Comparison of ENCODE assay signal across 8 mouse cellular contexts in the genomic region with DNA sequence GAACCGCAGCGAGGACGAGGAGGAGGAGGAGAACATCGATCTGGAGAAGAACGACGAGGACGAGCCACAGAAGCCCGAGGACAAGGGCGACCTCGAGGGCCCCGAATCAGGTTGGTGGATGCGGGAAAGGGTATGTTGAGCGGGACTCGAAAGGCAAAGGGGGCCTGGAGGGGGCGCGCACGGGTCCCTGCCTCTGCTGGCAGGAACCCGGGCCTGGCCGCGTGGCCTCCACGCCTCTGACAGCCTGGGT. TPM values are rescaled to one million over a fixed set of nuclear protein-coding genes. Genes with fewer than 3 reads are reported as not detected.
A peak's percentile ranks its signal among the peaks of the same experiment; 100 is the strongest.
DNase-seq lines count a peak whose midpoint lies in the region; ATAC-seq and TF ChIP-seq lines count a peak whose summit lies in the region.

No protein-coding gene starts in this region.

- H3K36me3 ChIP-seq in kidney, embryonic 16.5 days (ENCODE audit: insufficient read depth, low read length), result no peaks in the 10 kb centered on the region
- H3K36me3 ChIP-seq in hindbrain, embryonic 12.5 days, result peaks cover 10% of the 10 kb centered on the region
- H3K36me3 ChIP-seq in lung, embryonic 14.5 days (ENCODE audit: insufficient read depth), result peaks cover 12% of the 10 kb centered on the region; the same call in 1 of the 2 replicates
- H3K36me3 ChIP-seq in stomach, embryonic 14.5 days (ENCODE audit: control insufficient read depth, insufficient read depth, low read length), result no peaks in the 10 kb centered on the region

- peak; percentile 15; the same call in 1 of the 2 replicates for TF ChIP-seq CTCF in lung, embryonic 14.5 days (IDR thresholded peaks at IDR 0.05; ENCODE audit: low read depth)

- ATAC-seq in kidney, embryonic 16.5 days (ENCODE audit: low FRiP score, low TSS enrichment), result no peak
- no peak for ATAC-seq in hindbrain, embryonic 12.5 days (ENCODE audit: low FRiP score)
- ATAC-seq in lung, embryonic 14.5 days (ENCODE audit: insufficient read depth), result no peak
- no peak for ATAC-seq in stomach, embryonic 14.5 days (ENCODE audit: insufficient number of reproducible peaks, insufficient read depth, low FRiP score, low read depth)
- ATAC-seq in monocyte, adult 5-6 weeks (replicated peaks; ENCODE audit: insufficient number of reproducible peaks, low FRiP score, low TSS enrichment, poor library complexity, severe bottlenecking), result no peak

- WGBS in kidney, embryonic 16.5 days, result 0% methylated on average over 21 of the region's 21 CpGs
- under 1% methylated on average over 21 of the region's 21 CpGs for WGBS in hindbrain, embryonic 12.5 days
- WGBS in lung, embryonic 14.5 days, result 0% methylated on average over 21 of the region's 21 CpGs
- WGBS in stomach, embryonic 14.5 days, result under 1% methylated on average over 20 of the region's 21 CpGs

- H3K4me2 ChIP-seq in kidney, embryonic 16.5 days (replicated peaks; ENCODE audit: low read depth, low read length), result peak overlapping the region; percentile 82
- H3K4me2 ChIP-seq in hindbrain, embryonic 12.5 days (replicated peaks), result peak overlapping the region; percentile 87
- H3K4me2 ChIP-seq in lung, embryonic 14.5 days, result peak overlapping the region; percentile 78
- peak overlapping the region; percentile 35 for H3K4me2 ChIP-seq in stomach, embryonic 14.5 days (replicated peaks; ENCODE audit: low read depth, low read length)

- peaks cover 85% of the 10 kb centered on the region for H3K27me3 ChIP-seq in kidney, embryonic 16.5 days (ENCODE audit: insufficient read depth, low read length)
- peaks cover 20% of the 10 kb centered on the region for H3K27me3 ChIP-seq in hindbrain, embryonic 12.5 days
- peaks cover 84% of the 10 kb centered on the region for H3K27me3 ChIP-seq in lung, embryonic 14.5 days (ENCODE audit: insufficient read depth, low read length)
- H3K27me3 ChIP-seq in stomach, embryonic 14.5 days (ENCODE audit: control insufficient read depth, insufficient read depth, low read length), result peaks cover 51% of the 10 kb centered on the region

- peaks cover 36% of the 10 kb centered on the region for H3K4me1 ChIP-seq in kidney, embryonic 16.5 days (ENCODE audit: insufficient read depth, low read length)
- peaks cover 29% of the 10 kb centered on the region for H3K4me1 ChIP-seq in hindbrain, embryonic 12.5 days
- H3K4me1 ChIP-seq in lung, embryonic 14.5 days (ENCODE audit: insufficient read depth), result no peaks in the 10 kb centered on the region
- H3K4me1 ChIP-seq in stomach, embryonic 14.5 days (ENCODE audit: control insufficient read depth, insufficient read depth, low read length), result peaks cover 15% of the 10 kb centered on the region; the same call in 1 of the 2 replicates

- H3K4me3 ChIP-seq in kidney, embryonic 16.5 days (ENCODE audit: low read length), result peak overlapping the region; percentile 73
- peak overlapping the region; percentile 80 for H3K4me3 ChIP-seq in hindbrain, embryonic 12.5 days
- peak overlapping the region; percentile 61 for H3K4me3 ChIP-seq in lung, embryonic 14.5 days (ENCODE audit: low read depth, low read length)
- peak overlapping the region; percentile 53 for H3K4me3 ChIP-seq in stomach, embryonic 14.5 days (ENCODE audit: low read depth, low read length)

- no peak overlapping the region for H3K27ac ChIP-seq in kidney, embryonic 16.5 days (ENCODE audit: low read length)
- H3K27ac ChIP-seq in hindbrain, embryonic 12.5 days, result peak overlapping the region; percentile 98
- H3K27ac ChIP-seq in lung, embryonic 14.5 days (ENCODE audit: low read depth), result peak overlapping the region; percentile 97; the same call in 1 of the 2 replicates
- no peak overlapping the region for H3K27ac ChIP-seq in stomach, embryonic 14.5 days (ENCODE audit: low read length)

- no peak for DNase-seq in kidney, adult 18-20 months
- peak; percentile 73 for DNase-seq in embryo, embryonic 11 days
- DNase-seq in lung, embryonic 14.5 days, result peak; percentile 37
- no peak for DNase-seq in spleen, postnatal 14 days (ENCODE audit: low spot score in 2 of 2)

- peak overlapping the region; percentile 75 for H3K9ac ChIP-seq in kidney, embryonic 16.5 days (replicated peaks; ENCODE audit: low read length)
- H3K9ac ChIP-seq in hindbrain, embryonic 12.5 days, result peak overlapping the region; percentile 97
- peak overlapping the region; percentile 86 for H3K9ac ChIP-seq in lung, embryonic 14.5 days
- H3K9ac ChIP-seq in stomach, embryonic 14.5 days (replicated peaks; ENCODE audit: low read depth, low read length), result peak overlapping the region; percentile 28; the same call in 1 of the 2 replicates

- no peaks in the 10 kb centered on the region for H3K9me3 ChIP-seq in kidney, embryonic 16.5 days (ENCODE audit: low read length)
- H3K9me3 ChIP-seq in hindbrain, embryonic 12.5 days (replicated peaks), result no peaks in the 10 kb centered on the region
- H3K9me3 ChIP-seq in lung, embryonic 14.5 days (ENCODE audit: low read depth, low read length), result no peaks in the 10 kb centered on the region
- no peaks in the 10 kb centered on the region for H3K9me3 ChIP-seq in stomach, embryonic 14.5 days (ENCODE audit: control insufficient read depth, low read depth, low read length)

RNA-seq across cellular contexts. Expression of gene Irx5, which starts 2.3 kb away (rescaled TPM):
- polyA plus RNA-seq in kidney, embryonic 16.5 days (2015; fragmentation: Nextera tagmentation; extraction: Ambion mirVana), result 1.4 and 2.6 TPM in 2 replicates
- 41.5 and 43.3 TPM in 2 replicates for polyA plus RNA-seq in hindbrain, embryonic 12.5 days (2016; fragmentation: Nextera tagmentation; extraction: Ambion mirVana)
- 18.5 and 22.4 TPM in 2 replicates for polyA plus RNA-seq in lung, embryonic 14.5 days (2014; fragmentation: Nextera tagmentation; extraction: Ambion mirVana)
- polyA plus RNA-seq in stomach, embryonic 14.5 days (2014; fragmentation: Nextera tagmentation; extraction: Ambion mirVana), result 3.7 and 4.0 TPM in 2 replicates
- total RNA-seq in monocyte, adult 5-6 weeks (2017), result not detected in 3 replicates

Comparison
In these comparisons a context has a peak if more than half of its experiments do, and no peak if none do; other contexts are left out.
1. H3K27ac ChIP-seq: peak in hindbrain, embryonic 12.5 days (single experiment) and lung, embryonic 14.5 days (single experiment); none in kidney, embryonic 16.5 days (single experiment) and stomach, embryonic 14.5 days (single experiment).
2. H3K4me2 ChIP-seq: peak in every context shown above with its lines; median percentile 87 in hindbrain, embryonic 12.5 days; 82 in kidney, embryonic 16.5 days; 78 in lung, embryonic 14.5 days; 35 in stomach, embryonic 14.5 days.
3. H3K9ac ChIP-seq: peak in every context shown above with its lines; median percentile 97 in hindbrain, embryonic 12.5 days; 86 in lung, embryonic 14.5 days; 75 in kidney, embryonic 16.5 days; 28 in stomach, embryonic 14.5 days.
4. DNase-seq: peak in embryo, embryonic 11 days (single experiment) and lung, embryonic 14.5 days (single experiment); none in kidney, adult 18-20 months (single experiment) and spleen, postnatal 14 days (0 of 2).
5. Peak in every context shown above with its lines, with median percentiles within 50 percentile points of each other: H3K4me3 ChIP-seq.